Mouse (Mus musculus) heart, adult 2 months (tissue): Measurements from ENCODE around the gene Rasa2.

Experiments
- CTCF ChIP-seq: fragments of 200-600 bp; IDR thresholded peaks from 2 replicates; pipeline ENCODE4 v1.8.1; 2022; ENCODE audit warnings: antibody characterized with exemption, mild to moderate bottlenecking, moderate library complexity
- POLR2A ChIP-seq: fragments of 200-500 bp; IDR thresholded peaks from 2 replicates; pipeline ENCODE4 v1.6.1; 2011; ENCODE audit warnings: mild to moderate bottlenecking, low read depth, low read length, control low read depth; ENCODE audit not compliant: insufficient read depth

GRCm38 (mm10) chr9:96633771-96634170, 2.4 kb upstream of the Rasa2 start:
- no peak for TF ChIP-seq CTCF
- no peak for TF ChIP-seq POLR2A
